Mouse (Mus musculus): ENCODE measurements around the gene Tbcc.
"Not testable (repeated sequence)": the region's sequence is repeated elsewhere in the genome, so short reads cannot be mapped to it uniquely, and the experiment has no call there.

Gene Tbcc

DNA sequence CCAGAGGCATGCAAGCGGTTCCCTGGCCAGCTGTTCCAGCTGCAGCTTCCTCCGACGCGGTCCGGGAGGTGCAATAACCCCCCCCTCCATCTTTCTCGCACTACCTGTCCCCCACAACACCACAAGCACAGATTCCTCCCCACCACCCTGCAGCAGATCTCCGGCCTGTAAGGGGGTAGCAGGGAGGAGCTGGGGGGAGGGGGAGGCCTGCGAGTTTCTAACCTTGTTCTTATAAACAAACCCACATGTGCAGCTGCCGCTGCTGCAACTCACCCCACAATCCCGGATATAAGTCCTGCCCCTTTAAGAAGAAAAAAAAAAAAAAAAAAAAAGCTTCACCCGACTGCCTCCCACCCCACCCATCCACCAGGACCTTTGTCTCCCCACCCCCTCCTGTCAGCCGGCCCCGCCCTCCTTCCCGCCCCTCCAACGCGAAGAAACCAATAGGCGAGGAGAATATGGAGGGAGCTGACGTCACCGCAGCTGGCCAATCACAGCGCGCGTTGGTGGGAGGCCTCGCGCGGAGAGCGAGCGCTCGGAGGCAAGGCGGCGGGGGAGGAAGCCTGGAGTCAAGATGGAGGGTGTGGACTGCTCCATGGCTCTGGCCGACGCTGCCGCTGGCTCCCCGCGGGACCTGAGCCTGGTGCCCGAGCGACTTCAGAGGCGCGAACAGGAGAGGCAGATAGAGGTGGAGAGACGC lies at the start of gene Tbcc:
TSS of gene Tbcc (plus strand) at position 569 of the 700 bp plus-strand sequence.
- DNase-seq, result peak; percentile 99

DNA sequence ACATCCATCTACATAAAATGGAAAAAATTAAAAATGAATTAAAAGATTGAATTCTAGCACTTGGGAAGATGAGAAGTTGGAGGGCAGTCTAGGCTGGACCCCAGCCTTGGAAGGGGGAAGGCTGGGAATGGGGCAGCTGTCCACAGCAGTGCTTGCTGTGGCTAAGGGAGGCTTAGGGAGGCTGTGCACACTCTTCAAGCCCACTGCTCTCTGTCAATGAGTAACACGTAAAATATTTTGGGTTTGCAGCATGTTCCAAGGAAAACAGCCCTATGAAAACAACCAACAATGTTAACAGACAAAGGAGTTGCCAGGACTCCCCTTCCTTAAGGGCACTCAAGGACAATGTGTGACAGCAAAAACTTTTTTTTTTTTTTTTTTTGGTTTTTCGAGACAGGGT lies 47.5 kb upstream of the Tbcc start:
- DNase-seq, result no peak

DNA sequence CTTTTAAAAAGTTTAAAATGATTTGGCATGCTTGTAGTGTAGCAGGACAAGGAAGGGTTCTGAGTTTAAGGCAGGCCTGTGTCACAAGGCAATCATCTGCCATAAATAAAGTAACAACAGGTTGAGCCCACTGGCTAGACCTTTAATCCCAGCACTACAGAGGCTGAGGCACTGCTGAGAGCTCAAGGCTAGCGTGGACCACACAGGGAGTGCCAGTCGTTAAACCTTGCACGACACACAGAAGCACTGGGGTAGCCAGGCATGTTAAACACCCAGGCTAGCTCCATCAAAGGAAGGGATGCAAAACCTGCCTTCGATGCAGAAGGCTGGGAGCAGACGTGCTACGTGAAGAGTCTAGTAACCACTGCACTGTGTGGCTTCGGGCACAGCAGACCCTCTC lies 46.8 kb upstream of the Tbcc start:
- no peak for DNase-seq

DNA sequence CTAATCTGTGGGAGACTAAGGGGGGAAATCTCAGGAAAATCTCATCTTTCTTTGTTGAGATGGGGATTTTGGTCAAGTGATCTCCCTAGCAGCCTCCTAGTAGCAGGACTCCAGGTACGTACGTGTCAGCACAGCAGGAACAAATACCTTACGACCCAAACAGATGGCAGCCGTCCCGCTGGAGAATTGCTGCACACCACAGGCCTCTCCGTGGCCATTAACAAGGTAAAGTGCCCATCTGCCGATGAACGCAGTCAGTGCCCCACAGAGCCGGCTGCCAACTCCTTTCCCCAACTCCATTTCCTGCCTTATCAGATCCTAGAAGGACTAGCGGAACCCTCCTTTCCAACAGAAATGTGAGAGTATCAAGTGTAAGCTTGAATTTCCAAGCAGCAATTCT lies 45.7 kb upstream of the Tbcc start:
- DNase-seq, result no peak

DNA sequence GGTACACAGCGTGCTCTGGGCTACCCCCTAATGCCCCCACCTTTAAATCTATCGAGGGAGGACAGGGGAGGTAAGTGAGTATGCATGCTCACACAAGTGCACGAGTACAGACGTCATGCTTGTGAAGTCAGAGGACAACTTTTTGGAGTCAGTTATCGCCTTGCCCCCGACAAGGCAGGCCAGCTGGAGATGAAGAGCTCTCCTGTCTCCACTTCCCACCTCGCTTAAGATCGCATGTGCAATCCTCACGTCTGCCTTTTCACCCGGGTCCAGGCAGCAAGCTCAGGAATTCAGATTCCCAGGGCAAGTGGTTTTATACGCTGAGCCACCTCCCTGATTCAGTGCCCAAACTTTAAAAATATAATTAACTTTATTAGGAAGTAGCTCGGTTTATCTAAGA lies 45.2 kb upstream of the Tbcc start:
- DNase-seq, result no peak

DNA sequence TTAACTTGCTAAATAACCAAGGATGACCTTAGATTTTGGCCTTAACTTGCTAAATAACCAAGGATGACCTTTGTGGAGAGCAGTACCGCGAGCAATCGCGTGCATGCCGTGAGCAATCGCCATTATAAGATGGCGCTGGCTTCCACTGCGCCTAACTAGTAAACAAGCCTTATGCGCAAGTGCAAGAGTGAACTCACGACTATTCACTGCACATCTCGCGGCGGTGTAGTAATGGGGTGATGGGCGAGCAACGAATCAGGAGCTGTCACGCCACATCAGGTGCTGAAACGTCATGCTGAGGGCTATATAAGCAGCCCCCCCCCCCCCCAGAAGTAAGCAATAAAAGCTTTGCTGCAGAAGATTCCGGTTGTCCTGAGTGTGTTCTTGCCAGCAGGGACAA lies 43.9 kb upstream of the Tbcc start:
- DNase-seq, result not testable (repeated sequence)

DNA sequence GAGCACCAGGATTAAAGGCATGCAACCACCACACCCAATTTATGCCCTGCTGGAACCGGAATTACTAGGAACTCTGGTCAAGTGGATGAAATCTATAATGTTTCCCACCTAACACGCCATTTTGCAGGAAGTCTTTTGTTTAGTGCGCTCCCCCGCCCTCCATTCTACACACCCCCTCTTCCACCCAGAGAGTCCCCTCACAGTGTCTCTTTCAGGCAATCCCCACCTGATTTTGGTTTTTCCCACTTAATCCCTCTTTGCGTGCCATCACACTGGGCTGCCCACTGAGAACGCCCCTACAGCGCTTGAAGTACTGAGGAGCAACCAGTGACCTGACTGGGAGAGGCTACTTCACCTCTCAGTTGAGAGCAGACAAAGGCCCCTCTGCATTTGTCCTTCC lies 43.3 kb upstream of the Tbcc start:
- no peak for DNase-seq

DNA sequence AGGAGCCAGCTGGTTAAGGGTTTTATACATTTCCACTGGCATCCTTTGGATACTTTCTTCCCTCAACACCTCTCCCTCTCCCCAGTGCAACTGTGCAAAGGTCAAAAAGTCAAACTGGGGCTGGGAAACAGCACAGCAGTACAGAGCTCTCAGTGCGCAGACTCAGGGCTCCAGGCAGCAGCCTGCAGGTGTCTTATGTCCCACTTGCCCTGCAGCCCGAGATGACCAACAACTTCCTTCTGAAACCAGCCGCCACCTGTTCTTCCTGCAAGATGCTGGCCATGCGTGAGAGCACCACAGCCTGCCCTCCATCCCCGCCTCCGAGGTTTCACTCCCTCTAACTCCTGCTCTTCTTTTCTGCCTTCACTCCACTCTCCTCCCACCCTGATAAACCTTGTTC lies 37.8 kb upstream of the Tbcc start:
- DNase-seq, result peak; percentile 36

DNA sequence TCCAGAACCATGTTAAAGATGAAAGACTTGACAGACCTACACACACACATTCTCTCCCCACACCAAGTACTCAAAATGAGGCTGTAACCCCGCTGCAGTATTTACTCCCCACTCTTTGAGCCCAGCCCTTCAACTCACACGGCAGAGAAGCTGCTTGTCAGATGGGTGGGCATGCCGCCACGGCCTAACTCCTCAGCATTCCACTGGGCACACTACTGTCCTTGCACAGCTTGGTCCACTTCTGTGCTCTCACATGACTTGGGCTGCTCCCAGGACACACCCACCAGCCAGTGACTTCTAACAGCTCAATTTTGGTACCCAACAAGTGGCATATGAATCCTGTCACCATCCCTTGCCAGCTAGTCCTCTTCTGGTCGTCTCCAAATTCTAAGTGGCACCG lies 37.2 kb upstream of the Tbcc start:
- peak; percentile 39 for DNase-seq

DNA sequence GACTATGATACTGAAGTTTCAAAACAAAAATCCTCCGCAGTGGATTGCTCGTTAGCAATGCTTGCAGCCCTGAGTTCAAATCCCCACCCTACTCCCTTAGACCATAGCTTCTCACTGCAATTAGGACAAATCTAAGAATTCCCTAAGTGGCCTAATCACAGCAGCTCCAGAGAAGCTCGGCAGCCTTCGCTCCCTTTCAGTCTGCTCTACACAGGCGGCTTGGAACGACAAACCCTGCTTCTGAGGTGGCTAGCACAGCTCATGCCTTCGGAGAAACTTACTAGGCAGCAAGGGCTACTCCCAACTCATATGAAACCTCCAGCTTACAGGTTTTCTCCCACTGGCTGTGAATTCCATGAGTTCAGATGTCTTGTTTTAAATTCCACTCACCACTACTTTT lies 36.4 kb upstream of the Tbcc start:
- no peak for DNase-seq

DNA sequence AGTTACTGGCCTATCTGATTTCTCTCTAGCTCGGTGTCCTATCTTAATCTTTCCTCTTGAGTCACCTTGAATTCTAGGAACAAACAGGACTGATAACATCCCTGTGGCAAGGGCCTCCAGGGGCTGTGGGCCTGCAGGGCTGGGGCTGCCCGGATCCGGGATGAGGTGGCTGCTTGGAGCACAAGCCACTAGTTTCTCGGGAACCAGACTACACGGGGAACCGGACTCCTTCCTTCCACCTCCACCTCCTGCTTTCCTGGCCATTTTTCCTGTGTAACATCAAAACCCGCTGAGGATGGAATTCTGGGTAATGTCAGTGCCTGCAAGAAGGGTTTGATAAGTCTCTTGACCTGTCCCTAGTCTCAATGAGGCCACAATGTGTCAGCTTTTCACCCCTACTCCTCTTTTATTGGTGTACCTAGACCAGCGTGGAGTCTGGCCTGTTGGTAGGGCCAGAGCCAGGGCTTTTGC lies 35.8 kb upstream of the Tbcc start:
- DNase-seq, result peak; percentile 19

DNA sequence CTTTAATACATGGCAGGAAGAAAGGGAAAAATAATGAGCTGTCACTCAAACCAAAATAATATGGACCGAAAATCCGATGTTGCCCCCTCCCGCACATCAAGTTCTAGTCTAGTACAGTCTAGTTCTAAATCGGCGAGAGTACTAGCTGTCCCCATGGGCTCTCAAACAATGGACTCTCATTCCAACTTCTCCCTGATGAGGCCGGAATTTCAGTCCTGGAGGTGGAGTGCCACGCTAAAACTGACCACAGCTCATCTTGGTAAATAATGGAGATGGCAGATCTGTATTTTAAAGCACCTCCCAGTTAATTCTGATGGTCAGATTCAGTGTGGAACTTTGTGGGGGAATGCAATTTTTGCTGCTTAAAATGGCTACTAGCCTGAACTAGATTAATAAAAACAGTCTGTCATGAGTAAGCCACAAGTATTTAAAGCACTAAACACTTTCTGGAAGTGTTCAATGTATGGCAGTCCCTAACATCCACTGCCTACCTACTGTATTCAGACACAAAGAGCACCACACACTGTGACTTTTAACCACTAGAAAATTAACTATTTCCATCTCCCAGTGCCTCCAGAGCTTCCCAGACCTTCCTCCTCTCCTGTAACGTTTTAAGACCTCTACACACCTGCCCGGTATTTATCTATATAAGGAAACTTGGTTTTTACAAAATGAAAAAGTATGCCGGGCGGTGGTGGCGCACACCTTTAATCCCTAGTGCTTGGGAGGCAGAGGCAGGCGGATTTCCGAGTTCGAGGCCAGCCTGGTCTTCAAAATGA lies 35.0 kb upstream of the Tbcc start:
- DNase-seq, result no peak

DNA sequence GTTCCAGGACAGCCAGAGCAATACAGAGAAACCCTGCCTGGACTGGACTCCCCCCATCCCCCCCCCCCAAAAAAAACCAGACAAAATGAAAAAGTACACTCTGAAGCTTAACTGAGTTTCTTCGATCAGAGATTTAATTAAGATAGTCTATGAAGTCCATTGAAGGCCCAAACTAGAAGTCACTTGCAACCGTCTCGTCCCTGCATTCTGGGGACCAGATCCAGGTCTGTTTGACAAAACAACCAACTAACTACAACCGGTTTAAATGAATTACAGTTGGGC lies 34.4 kb upstream of the Tbcc start:
- no peak for DNase-seq

DNA sequence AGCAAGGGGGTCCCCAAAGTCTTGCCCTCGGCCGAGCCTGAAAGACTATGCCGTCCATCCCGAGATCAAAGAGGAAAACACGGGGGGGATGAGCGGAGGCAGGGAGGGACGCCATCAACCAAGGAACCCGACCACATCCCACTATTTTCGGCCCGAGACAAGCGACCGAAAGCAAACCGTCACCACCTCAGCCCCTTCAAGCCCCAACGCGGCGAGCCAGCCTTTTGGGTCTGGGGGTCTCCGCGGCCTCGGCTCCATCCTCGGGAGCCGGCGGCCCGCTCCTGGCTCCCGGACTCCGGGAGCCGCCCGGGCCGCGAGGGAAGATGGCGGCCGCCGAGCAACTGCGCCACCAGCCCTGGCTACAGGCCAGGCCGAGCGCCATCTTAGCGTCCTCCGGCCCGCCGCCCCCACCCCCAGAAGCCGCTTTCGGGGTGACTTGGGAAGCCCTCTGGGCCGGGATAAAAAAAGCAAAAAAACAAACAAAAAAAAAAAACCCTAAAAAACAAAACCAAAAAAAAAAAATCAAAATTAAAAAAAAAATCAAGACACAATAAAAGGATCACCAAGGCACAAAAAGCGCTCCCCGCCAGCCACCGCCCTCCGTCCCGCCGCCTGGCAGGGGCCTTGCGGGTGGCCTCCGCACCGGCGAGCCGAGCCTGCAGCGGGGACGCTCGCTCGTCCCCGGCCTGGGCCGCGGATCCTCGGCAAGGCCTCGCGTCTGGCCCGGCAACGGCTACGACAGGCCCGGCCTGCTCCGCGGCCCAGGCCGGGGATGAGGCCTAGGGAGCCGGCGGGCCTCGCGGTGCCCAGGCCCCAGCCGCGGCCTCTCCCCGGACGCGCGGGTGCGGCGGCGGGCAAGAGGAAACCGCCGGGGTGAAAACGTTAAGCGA lies 33.8 kb upstream of the Tbcc start:
- DNase-seq, result peak; percentile 85

DNA sequence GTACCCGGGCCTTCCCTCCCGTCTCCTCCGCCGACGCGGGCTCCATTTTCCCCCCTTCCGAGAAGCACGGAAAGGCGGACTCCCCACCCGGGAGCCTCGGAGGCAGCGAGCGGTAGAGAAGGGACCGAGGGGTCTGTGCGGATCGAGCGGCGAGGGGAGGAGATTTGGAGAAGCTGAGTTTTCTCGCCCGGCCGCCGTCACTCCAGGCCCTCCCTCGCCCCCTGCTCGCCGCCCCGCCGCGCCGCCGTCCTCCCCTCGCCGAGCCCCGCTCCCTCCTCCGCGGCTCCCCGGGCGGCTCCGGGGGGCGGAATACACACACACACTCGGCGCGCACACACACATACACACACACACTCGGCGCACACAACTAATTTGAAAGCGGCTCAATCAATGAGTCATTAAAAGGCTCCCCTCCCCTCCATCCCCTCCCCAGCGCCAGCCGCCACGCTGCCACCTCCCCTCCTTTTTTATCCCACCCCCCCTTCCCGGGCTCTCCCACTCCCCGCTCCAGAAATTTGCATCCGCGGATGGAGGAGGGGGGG lies 33.1 kb upstream of the Tbcc start:
- peak; percentile 92 for DNase-seq

DNA sequence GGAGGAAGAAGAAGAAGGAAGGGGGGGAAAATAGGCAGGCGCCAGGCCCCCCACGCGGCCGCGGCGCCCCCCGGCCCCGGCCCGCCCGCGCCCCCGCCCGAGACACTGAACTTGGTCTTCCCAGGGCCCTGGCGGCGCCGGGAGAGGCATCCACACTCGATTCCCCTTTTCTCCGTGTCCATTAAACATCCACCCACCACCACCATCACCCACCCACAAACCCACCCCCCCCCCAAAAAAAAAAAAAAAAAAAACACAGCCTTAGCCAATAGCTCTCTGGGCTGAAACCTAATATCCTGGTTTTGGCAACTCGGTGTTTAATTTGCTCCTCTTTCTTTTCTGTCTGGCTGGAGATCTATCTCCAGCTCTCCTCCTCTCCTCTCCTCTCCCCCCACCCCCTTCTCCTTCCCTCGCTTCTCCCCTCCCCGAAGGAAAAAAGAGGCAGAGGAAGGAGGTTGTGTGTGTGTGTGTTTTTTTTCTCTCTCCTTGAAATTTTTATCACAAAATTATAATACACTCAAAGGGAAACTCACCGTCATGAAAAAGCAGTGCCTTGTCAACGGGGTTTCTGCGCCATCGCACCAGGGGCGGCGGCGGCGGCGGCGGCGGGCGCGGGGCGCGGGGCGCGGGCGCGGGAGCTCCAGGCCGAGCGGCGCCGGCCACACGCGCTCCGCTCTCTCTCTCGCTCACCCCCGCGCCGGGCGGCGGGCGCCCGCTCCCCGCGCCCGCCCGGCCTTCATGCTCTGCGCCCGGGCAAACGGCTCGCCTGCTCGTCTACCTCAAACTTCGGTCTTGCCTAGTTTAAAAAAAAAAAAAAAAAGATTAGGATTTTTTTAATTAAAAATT lies 32.4 kb upstream of the Tbcc start, which contains the start of gene Bicral:
TSS of gene Bicral (minus strand) at position 580 of the 846 bp plus-strand sequence.
- DNase-seq, result peak; percentile 87

DNA sequence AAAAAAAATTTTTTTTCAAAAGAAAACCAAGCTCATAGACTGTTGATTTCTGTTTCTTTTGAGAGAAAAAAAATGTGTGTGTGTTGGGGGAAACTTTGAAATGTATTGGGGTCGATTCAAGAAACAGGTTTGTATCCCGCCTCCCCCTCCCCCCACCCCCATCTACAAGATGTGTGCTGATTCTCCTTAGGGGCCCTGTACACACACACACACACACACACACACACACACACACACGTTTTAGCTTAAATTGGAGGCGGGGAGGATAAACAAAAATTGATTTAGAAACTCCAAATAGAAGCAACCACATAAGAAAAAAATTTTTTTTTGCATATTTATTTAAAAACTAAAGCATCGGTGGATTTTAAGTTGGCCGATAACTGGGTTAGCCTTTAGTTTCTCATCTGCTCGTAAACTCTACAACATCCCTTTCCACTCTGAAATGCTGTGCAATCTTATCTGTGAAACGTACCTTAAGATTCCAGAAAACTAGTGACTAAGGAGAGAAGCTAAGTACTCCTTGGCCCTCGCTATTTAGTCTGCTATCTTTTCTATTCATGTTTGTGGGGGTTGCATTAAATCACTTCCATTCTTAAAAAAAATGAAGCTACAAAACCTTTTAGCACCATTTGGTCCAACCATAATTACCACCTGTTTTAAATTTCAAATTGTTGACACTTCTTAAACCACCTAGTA lies 31.6 kb upstream of the Tbcc start:
- DNase-seq, result peak; percentile 48

DNA sequence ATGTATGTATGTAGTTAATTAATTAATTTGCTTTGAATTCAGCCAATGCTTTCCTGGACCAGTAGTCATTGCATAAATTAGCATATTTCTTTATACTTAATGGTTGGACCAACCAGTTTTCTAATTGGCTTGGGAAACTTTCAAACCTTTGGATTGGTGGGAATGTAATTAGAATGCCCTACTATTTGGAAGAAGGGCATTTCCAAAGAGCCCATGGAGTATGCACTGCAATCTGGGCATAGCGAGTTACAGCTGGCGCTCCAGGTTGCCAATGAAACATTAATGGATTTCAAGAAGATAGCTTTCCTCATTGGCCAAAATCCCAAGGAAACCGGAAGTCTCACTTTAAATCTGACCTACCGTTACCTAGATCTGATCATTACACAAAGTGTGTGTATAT lies 30.4 kb upstream of the Tbcc start:
- peak; percentile 46 for DNase-seq

DNA sequence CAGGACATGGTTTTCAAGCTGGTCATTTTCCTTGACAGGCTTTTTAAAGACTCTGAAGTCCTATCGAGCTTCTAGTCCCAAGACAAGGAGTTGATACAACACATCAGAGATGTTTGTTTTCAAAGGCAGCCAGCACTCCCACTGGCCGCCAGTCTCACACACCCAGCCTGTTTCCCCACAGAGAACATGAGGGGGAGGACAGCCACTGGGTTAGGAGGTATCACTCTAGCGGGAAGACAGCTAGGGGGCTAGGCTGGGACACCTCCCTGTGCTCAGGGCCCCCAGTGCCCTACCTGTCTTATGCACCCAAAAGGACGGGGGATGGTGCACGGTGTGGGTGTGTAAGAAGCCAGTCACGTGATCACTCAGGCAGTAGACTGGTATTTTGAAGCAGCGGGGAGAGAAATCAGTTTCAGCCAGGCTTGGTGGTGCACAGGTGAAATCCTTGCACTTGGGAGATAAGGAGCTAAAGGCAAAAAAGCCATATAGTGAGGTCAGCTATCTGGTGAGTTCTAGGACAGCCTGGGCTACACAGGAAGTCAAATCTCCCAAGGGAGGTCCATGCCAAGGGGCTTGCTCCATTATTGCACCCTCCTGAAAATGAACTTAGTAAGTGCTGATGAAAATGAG lies 25.8 kb upstream of the Tbcc start:
- DNase-seq, result no peak

DNA sequence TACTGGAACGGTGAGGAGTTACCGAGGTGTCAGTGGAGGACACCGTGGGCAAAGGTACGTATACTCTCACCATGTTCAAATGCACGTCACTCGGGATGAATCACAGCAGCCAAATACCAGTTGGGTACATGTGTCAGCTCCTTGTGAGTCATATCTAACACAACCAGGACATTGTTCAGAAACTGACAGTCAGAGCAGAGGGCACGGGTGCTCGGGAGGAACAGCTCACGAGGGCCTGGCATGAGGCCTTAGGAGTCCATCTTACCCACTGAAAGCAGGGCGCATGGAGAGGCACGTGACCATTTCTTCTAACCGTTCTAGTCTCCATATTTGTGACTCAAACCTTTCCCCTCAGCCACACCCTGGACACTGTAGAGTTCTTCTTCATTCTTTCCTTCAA lies 23.6 kb upstream of the Tbcc start:
- no peak for DNase-seq

DNA sequence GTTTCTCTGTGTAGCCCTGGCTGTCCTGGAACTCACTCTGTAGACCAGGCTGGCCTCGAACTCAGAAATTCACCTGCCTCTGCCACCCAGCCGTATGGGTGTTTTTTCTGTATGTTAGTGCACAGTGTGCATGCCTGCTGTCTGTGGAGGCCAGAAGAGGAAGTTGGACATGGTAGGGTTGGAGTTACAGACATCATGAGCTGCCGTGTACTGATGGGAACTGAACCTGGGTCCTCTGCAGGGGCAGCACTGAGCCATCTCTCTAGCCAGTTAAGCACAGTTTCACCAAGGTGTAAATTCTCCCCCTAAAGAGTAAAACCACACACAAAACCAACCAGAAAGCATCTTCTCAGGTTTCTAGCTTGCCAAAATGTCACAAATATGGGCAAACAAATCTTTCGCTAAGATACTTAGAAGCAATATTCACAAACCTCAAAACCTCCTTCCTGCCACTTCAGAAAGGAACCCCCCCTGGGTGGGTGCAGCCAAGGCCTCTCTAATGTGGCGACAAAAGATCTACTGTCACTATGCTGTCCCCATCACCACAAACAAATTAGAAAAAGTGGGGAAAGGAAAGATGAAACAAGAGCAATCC lies 20.2 kb upstream of the Tbcc start:
- DNase-seq, result no peak
